ENCODE assay signal across 8 mouse cellular contexts in genomic region chr13:109260220-109260795, GRCm38 (mm10).
DNase-seq lines count a peak whose midpoint lies in the region; ATAC-seq lines count a peak whose summit lies in the region.

No protein-coding gene starts in this region.

- no peaks in the 10 kb centered on the region for H3K36me3 ChIP-seq in embryonic facial prominence, embryonic 13.5 days
- H3K36me3 ChIP-seq in midbrain, embryonic 16.5 days (ENCODE audit: control insufficient read depth, insufficient read depth, low read length), result no peaks in the 10 kb centered on the region

- H3K27ac ChIP-seq in embryonic facial prominence, embryonic 13.5 days, result peak overlapping the region; percentile 89
- H3K27ac ChIP-seq in midbrain, embryonic 16.5 days (ENCODE audit: low read length), result peak overlapping the region; percentile 23

- peak overlapping the region; percentile 58 for H3K4me3 ChIP-seq in embryonic facial prominence, embryonic 13.5 days
- peak overlapping the region; percentile 48 for H3K4me3 ChIP-seq in midbrain, embryonic 16.5 days (ENCODE audit: low read depth, low read length)

- under 1% methylated on average over 23 of the region's 23 CpGs for WGBS in embryonic facial prominence, embryonic 13.5 days
- WGBS in midbrain, embryonic 16.5 days, result 0% methylated on average over 23 of the region's 23 CpGs

- peak overlapping the region; percentile 81 for H3K4me2 ChIP-seq in embryonic facial prominence, embryonic 13.5 days
- H3K4me2 ChIP-seq in midbrain, embryonic 16.5 days (ENCODE audit: low read length), result peak overlapping the region; percentile 82

- H3K27me3 ChIP-seq in embryonic facial prominence, embryonic 13.5 days, result no peaks in the 10 kb centered on the region
- H3K27me3 ChIP-seq in midbrain, embryonic 16.5 days (ENCODE audit: control insufficient read depth, insufficient read depth, low read depth, low read length), result no peaks in the 10 kb centered on the region

- peaks cover 20% of the 10 kb centered on the region; the same call in 1 of the 2 replicates for H3K4me1 ChIP-seq in embryonic facial prominence, embryonic 13.5 days
- H3K4me1 ChIP-seq in midbrain, embryonic 16.5 days (ENCODE audit: control insufficient read depth, insufficient read depth, low read length), result peaks cover 11% of the 10 kb centered on the region

- H3K9me3 ChIP-seq in embryonic facial prominence, embryonic 13.5 days, result no peaks in the 10 kb centered on the region
- H3K9me3 ChIP-seq in midbrain, embryonic 16.5 days (replicated peaks; ENCODE audit: control insufficient read depth, low read length, poor library complexity, severe bottlenecking), result no peaks in the 10 kb centered on the region

- H3K9ac ChIP-seq in embryonic facial prominence, embryonic 13.5 days, result peak overlapping the region; percentile 77
- H3K9ac ChIP-seq in midbrain, embryonic 16.5 days (ENCODE audit: low read depth, low read length), result peak overlapping the region; percentile 58

- peak; percentile 85 for ATAC-seq in embryonic facial prominence, embryonic 13.5 days (ENCODE audit: insufficient number of reproducible peaks, insufficient read depth, low FRiP score, low TSS enrichment, low read depth)
- ATAC-seq in midbrain, embryonic 16.5 days, result peak; percentile 88

- peak; percentile 77 for DNase-seq in 3T3-L1 (ENCODE audit: low read depth, low spot score)
- peak; percentile 54 for DNase-seq in adrenal gland, postnatal 25 days
- peak; percentile 26 to 54 for DNase-seq in heart, adult 9 months (ENCODE audit: low spot score in 2 of 2)
- peak; percentile 94 for DNase-seq in kidney, adult 9 months
- DNase-seq in liver, result peak; percentile 67
- DNase-seq in testis, postnatal 14 days (ENCODE audit: low spot score), result peak; percentile 51

Comparison
In these comparisons a context has a peak if more than half of its experiments do, and no peak if none do; other contexts are left out.
1. Peak in every context shown above with its lines: DNase-seq, ATAC-seq, H3K4me3 ChIP-seq and H3K27ac ChIP-seq.
2. DNase-seq: peak in every context shown above with its lines; median percentile 94 in kidney, adult 9 months; 77 in 3T3-L1; 67 in liver; 54 in adrenal gland, postnatal 25 days; 51 in testis, postnatal 14 days; 40 in heart, adult 9 months.